Mouse (Mus musculus): ENCODE data around the gene Vmn2r59.
"Not testable (repeated sequence)": the region's sequence is repeated elsewhere in the genome, so short reads cannot be mapped to it uniquely, and the experiment has no call there.

The Vmn2r59 gene

DNA sequence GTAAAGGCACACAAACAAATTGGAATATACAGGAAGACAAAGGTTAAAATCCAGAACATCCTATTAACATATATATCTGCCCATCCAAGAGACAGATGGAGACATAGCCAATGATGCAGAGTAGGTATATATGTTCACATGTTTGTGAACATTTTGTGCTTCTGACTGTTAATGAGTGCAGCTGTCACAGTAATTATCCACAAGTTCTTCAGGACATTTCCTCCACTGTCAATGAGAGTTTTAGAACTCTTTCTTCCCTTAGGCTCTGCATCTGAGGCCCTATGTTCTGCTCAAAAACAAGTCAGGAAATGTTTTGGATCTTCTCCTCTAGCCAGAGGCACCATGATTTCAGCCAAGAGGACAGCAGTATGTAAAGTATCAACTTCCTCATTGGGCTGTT is at the start of gene Vmn2r59:
Vmn2r59 (minus strand) TSS at position 101 of the 400 bp plus-strand sequence.
- no peak for DNase-seq

DNA sequence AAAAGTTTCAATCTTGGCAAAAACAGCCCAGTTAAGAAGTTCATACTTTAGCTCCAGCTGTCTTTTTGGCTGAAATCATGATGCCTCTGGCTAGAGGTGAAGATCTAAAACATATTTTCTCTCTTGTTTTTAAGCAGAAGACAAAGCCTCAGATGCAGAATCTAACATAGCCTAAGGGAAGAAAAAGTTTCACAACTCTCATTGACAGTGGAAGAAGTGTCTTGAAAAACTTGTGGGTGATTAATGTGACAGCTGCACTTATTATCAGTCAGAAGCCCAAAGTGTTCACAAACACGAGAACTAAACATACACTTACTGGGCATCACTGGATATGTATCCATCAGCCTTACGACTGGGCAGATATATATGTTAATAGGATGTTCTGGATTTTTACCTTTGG is 48.6 kb upstream of the Vmn2r59 start, which contains the start of gene Vmn2r60:
Vmn2r60 (plus strand) TSS at position 301 of the 400 bp plus-strand sequence.
- no peak for DNase-seq

DNA sequence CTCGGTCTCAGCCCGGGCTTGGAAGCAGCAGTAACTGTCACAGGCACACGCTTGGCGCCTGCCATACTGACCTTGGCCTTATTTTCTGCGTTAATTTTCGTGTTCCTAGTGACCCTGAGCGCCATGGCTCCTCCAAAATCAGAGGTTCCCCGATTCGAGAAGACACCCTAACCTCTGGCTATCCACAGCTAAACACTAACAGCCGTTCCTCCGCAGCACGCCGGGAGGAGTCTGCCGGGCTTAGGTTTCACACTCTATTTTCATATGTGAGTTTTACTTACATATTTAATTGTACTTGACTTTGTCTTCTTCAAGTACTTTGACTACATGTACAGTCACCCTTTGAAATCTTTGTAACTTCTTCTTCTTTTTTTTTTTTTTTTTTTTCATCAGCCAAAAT is 48.2 kb upstream of the Vmn2r59 start:
- DNase-seq = not testable (repeated sequence)
